Mouse (Mus musculus) thymus, adult 2 months (tissue): ENCODE data around the gene Prdm10.

Experiments used
- CTCF ChIP-seq: fragments of 200-500 bp; IDR thresholded peaks from 2 replicates; pipeline ENCODE4 v1.5.1; 2012; ENCODE audit warnings: mild to moderate bottlenecking, control low read depth, low read length, moderate library complexity, borderline replicate concordance; ENCODE audit not compliant: control insufficient read depth, poor library complexity, insufficient read depth; ENCODE audit errors: extremely low read depth
- POLR2A ChIP-seq: fragments of 200-500 bp; IDR thresholded peaks from 2 replicates; pipeline ENCODE4 v1.6.1; 2012; ENCODE audit warnings: mild to moderate bottlenecking, low read length, control low read depth, moderate library complexity; ENCODE audit not compliant: control insufficient read depth, poor library complexity, insufficient read depth; ENCODE audit errors: extremely low read depth

DNA sequence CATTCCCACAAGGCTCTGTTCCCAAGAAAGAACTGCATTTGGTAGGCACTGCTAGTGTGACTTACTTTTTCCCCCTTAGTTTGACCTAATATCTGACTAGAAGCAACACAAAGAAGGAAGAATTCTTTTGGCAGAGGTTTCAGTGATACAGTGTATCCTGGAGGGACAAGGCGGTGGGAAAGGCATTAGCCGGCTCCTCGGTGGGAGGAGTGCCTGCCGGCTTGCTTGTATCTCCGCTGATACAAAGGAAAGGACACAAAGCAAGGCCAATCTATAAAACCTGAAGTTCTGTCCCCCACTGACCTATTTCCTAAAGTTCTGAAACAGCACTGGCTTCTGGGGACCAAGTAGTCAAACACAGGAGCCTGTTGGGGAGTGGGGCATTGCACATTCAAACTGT, 24.8 kb downstream of the Prdm10 start:
- TF ChIP-seq CTCF (no peak), POLR2A (no peak)
